Mouse (Mus musculus) cortical plate, adult 2 months (tissue): Measurements from ENCODE around the gene Gm49354.

Experiments
- CTCF ChIP-seq: fragments of 200-500 bp; IDR thresholded peaks from 2 replicates; pipeline ENCODE4 v1.5.1; 2011; ENCODE audit warnings: mild to moderate bottlenecking, control low read depth, low read length; ENCODE audit not compliant: insufficient read depth; ENCODE audit errors: extremely low read depth
- POLR2A ChIP-seq: fragments of 200-500 bp; IDR thresholded peaks from 2 replicates; pipeline ENCODE4 v1.6.1; 2011; ENCODE audit warnings: mild to moderate bottlenecking, low read length, control low read depth; ENCODE audit not compliant: insufficient read depth; ENCODE audit errors: extremely low read depth

DNA sequence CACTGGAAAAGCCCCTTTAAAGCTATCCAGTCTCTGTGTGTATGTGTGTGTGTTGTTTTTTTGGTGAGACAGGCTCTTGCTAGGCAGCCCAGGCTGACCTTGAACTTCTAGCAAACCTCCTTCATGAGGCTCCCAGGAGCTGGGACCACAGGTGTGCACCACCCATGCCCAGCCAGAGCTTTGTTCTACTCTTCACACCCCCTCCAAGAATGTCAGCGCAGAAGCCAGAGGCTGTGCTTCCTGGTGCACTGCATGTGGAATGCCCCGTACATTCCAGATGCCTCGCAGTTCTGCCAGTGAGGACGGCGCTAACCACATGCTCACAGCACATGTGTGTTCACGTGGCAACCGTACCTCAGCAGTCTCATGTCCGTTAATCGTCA, 14.4 kb upstream of the Gm49354 start:
- TF ChIP-seq POLR2A: no peak
- TF ChIP-seq CTCF: no peak
